Mouse (Mus musculus) limb, embryonic 14.5 days (tissue): ENCODE data around the gene Tmprss15. TPM values are rescaled to one million over a fixed set of nuclear protein-coding genes. Genes with fewer than 3 reads are reported as not detected.

Experiments used
- ATAC-seq: fragments of 200-750 bp; cut with Nextera tagmentation; 2 replicates; pipeline ENCODE4 v1.8.0; 2017; ENCODE audit warnings: low read depth, moderate number of reproducible peaks, moderate TSS enrichment; ENCODE audit not compliant: low FRiP score
- DNase-seq: peaks from one replicate; pipeline ENCODE4 v3.0.0-alpha.2; 2015; ENCODE audit warnings: low spot score
- H3K27ac ChIP-seq: fragments of 300-500 bp; sonication (generic); replicated peaks from 2 replicates; pipeline ENCODE4 v1.5.1; 2014; ENCODE audit warnings: low read depth, mild to moderate bottlenecking, low read length, moderate library complexity, mixed read lengths
- H3K27me3 ChIP-seq: fragments of 300-500 bp; sonication (generic); 2 replicates; pipeline ENCODE4 v1.6.1; 2014; ENCODE audit warnings: low read length, mixed read lengths; ENCODE audit not compliant: control insufficient read depth, insufficient read depth
- H3K36me3 ChIP-seq: fragments of 300-500 bp; sonication (generic); 2 replicates; pipeline ENCODE4 v1.6.1; 2014; ENCODE audit warnings: mild to moderate bottlenecking, low read length, moderate library complexity, mixed read lengths; ENCODE audit not compliant: control insufficient read depth, insufficient read depth
- H3K4me1 ChIP-seq: fragments of 300-500 bp; sonication (generic); 2 replicates; pipeline ENCODE4 v1.6.1; 2014; ENCODE audit warnings: antibody characterized with exemption, low read length, mixed read lengths; ENCODE audit not compliant: control insufficient read depth, insufficient read depth
- H3K4me2 ChIP-seq: fragments of 300-500 bp; sonication (generic); replicated peaks from 2 replicates; pipeline ENCODE4 v1.6.1; 2014; ENCODE audit warnings: low read depth, mild to moderate bottlenecking, low read length, moderate library complexity; ENCODE audit not compliant: severe bottlenecking
- H3K4me3 ChIP-seq: fragments of 300-500 bp; sonication (generic); replicated peaks from 2 replicates; pipeline ENCODE4 v1.5.1; 2014; ENCODE audit warnings: low read length
- H3K9ac ChIP-seq: fragments of 300-500 bp; sonication (generic); 2 replicates; pipeline ENCODE4 v1.6.1; 2014; ENCODE audit warnings: mild to moderate bottlenecking, low read depth, low read length, moderate library complexity; ENCODE audit not compliant: severe bottlenecking
- H3K9me3 ChIP-seq: fragments of 300-500 bp; sonication (generic); 2 replicates; pipeline ENCODE4 v1.6.1; 2016; ENCODE audit warnings: low read length; ENCODE audit not compliant: control insufficient read depth
- POLR2A ChIP-seq: fragments of 200-500 bp; IDR thresholded peaks from 2 replicates; pipeline ENCODE4 v1.8.0; 2012; ENCODE audit warnings: inconsistent platforms, mild to moderate bottlenecking, moderate library complexity, borderline replicate concordance; ENCODE audit not compliant: insufficient read depth, insufficient read length; ENCODE audit errors: extremely low read depth
- WGBS: fragments of 180-500 bp; shearing (Covaris S2); extraction: QIAGEN DNeasy Blood & Tissue Kit; methylation state at CpG from one replicate; pipeline ENCODE4 v1.1.7; 2014; 5-methylcytosine and 5-hydroxymethylcytosine counted together
- polyA plus RNA-seq, 2 experiments: library from polyadenylated mRNA; depleted of rRNA in 1 of 2; stranded (reverse) in 1 of 2; unstranded in 1 of 2; fragments of >200 nt; fragmentation: Nextera tagmentation in 1 of 2; extraction: Ambion mirVana in 1 of 2; gene quantifications; 2 replicates each; pipeline versions ENCODE4 v1.2.1 to v1.2.3; 2012 to 2014

Gene Tmprss15
- not detected in 2 replicates for polyA plus RNA-seq (2012; rRNA removed)
- not detected in 2 replicates for polyA plus RNA-seq (2014; fragmentation: Nextera tagmentation; extraction: Ambion mirVana)

GRCm38 (mm10) chr16:79090997-79091396 is at the start of gene Tmprss15:
Tmprss15 (minus strand) TSS chr16:79091097.
- Histone ChIP-seq H3K27ac (no peak within 1 kb of the TSS), H3K9ac (no peak within 1 kb of the TSS), H3K4me2 (no peak within 1 kb of the TSS), H3K27me3 (no peaks in the 10 kb centered on the region), H3K36me3 (no peaks in the 10 kb centered on the region), H3K9me3 (no peaks in the 10 kb centered on the region), H3K4me3 (no peak within 1 kb of the TSS), H3K4me1 (no peaks in the 10 kb centered on the region)
- ATAC-seq (no peak), DNase-seq (no peak)
- TF ChIP-seq POLR2A: no peak
- WGBS: 74% methylated on average over 4 of the region's 4 CpGs

DNA sequence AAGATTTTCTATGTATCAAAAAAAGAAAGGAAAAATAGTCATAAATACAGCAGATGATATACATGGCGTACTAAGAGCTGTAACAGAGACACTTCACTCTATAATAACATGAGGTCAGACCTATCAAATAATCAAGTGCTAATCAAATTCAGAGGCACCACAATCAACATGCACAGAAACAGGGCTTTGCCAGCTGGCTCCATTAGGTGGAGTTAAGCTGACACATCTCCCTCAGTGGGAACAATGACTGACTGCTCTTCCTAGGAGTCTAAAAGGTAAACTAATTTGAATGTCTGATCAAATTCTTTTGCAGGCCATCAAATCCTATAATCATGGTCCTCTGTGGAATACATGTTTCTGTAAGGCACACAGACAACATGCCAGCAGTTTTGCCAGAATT is 24.0 kb upstream of the Tmprss15 start:
- Histone ChIP-seq H3K9me3 (no peaks in the 10 kb centered on the region), H3K4me1 (no peaks in the 10 kb centered on the region), H3K4me3 (no peak overlapping the region), H3K27me3 (no peaks in the 10 kb centered on the region), H3K9ac (no peak overlapping the region), H3K27ac (no peak overlapping the region), H3K4me2 (no peak overlapping the region), H3K36me3 (no peaks in the 10 kb centered on the region)
- no peak for ATAC-seq
- no peak for TF ChIP-seq POLR2A
- no peak for DNase-seq
- WGBS: 85% methylated on average over 1 of the region's 1 CpGs

GRCm38 (mm10) chr16:79109516-79109915 is 18.6 kb upstream of the Tmprss15 start:
- Histone ChIP-seq H3K4me3 (no peak overlapping the region), H3K4me2 (no peak overlapping the region), H3K36me3 (no peaks in the 10 kb centered on the region), H3K27me3 (no peaks in the 10 kb centered on the region), H3K9me3 (no peaks in the 10 kb centered on the region), H3K4me1 (no peaks in the 10 kb centered on the region), H3K27ac (no peak overlapping the region), H3K9ac (no peak overlapping the region)
- WGBS: 44% methylated on average over 1 of the region's 1 CpGs
- no peak for DNase-seq
- no peak for ATAC-seq
- TF ChIP-seq POLR2A: no peak

GRCm38 (mm10) chr16:79108969-79109368 is 18.1 kb upstream of the Tmprss15 start:
- no peak for TF ChIP-seq POLR2A
- no peaks in the 10 kb centered on the region for H3K27me3 ChIP-seq
- no peak overlapping the region for H3K9ac ChIP-seq
- no peak overlapping the region for H3K4me2 ChIP-seq
- H3K27ac ChIP-seq: no peak overlapping the region
- ATAC-seq: no peak
- no peak for DNase-seq
- no peaks in the 10 kb centered on the region for H3K4me1 ChIP-seq
- H3K9me3 ChIP-seq: no peaks in the 10 kb centered on the region
- H3K36me3 ChIP-seq: no peaks in the 10 kb centered on the region
- H3K4me3 ChIP-seq: no peak overlapping the region
- 59% methylated on average over 5 of the region's 5 CpGs for WGBS

- no peaks in the 10 kb centered on the region for H3K4me1 ChIP-seq
- 86% methylated on average over 2 of the region's 2 CpGs for WGBS
- ATAC-seq: no peak
These were observed 9.4 kb upstream of the Tmprss15 start for GRCm38 (mm10) chr16:79100325-79100724.

DNA sequence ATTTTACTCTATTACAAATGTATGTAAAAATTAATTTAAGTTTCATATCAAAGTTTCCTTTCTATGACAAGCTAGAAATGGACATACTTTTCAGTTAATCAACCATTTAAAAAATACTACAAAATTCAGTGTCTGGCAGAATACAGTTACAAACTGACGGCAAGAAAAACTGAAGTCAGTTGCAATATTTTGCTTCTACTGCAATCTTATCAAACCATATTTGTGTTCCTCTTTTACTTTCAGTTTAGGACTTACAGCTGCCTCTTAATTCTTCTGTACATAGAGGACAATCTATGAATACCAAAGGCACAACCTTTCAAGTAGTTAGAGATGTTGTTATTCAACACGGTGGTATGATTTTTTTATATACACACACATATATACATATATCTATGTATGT is 7.4 kb upstream of the Tmprss15 start:
- Histone ChIP-seq H3K27me3 (no peaks in the 10 kb centered on the region), H3K36me3 (no peaks in the 10 kb centered on the region), H3K4me1 (no peaks in the 10 kb centered on the region), H3K4me3 (no peak overlapping the region), H3K4me2 (no peak overlapping the region), H3K9me3 (no peaks in the 10 kb centered on the region), H3K27ac (no peak overlapping the region), H3K9ac (no peak overlapping the region)
- ATAC-seq (no peak), DNase-seq (no peak)
- no peak for TF ChIP-seq POLR2A
- whole genome bisulfite sequencing: 92% methylated on average over 2 of the region's 2 CpGs

More at GRCm38 (mm10) chr16:79100325-79100724, 9.4 kb upstream of the Tmprss15 start:
- no peak overlapping the region for H3K4me3 ChIP-seq
- no peak for DNase-seq
- H3K4me2 ChIP-seq: no peak overlapping the region
- H3K36me3 ChIP-seq: no peaks in the 10 kb centered on the region
- no peaks in the 10 kb centered on the region for H3K27me3 ChIP-seq
- H3K27ac ChIP-seq: no peak overlapping the region
- H3K9me3 ChIP-seq: no peaks in the 10 kb centered on the region
- no peak for TF ChIP-seq POLR2A
- H3K9ac ChIP-seq: no peak overlapping the region
